Mouse (Mus musculus) R1 (cell line): ENCODE measurements around the gene Olfr221.
"Not testable (repeated sequence)": the region's sequence is repeated elsewhere in the genome, so short reads cannot be mapped to it uniquely, and the experiment has no call there.

Source experiments
- DNase-seq: peaks from one replicate; pipeline ENCODE4 v3.0.0-alpha.2; 2018; ENCODE audit warnings: low read depth, low spot score

The Olfr221 gene

DNA sequence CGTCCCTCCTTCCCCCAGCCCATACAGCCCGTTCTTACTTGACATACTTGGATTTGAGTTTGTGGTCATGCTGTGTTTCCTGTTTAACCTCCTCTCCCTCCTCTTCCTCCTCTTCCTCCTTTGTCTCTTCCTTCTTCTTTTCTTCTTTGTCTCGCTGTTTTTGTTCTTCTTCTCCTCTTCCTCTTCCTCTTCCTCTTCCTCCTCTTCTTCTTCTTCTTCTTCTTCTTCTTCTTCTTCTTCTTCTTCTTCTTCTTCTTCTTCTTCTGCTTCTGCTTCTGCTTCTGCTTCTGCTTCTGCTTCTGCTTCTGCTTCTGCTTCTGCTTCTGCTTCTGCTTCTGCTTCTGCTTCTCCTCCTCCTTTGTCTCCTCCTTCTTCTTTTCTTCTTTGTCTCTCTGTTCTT is at the start of gene Olfr221:
TSS of gene Olfr221 (minus strand) at position 101 of the 400 bp plus-strand sequence.
- not testable (repeated sequence) for DNase-seq

DNA sequence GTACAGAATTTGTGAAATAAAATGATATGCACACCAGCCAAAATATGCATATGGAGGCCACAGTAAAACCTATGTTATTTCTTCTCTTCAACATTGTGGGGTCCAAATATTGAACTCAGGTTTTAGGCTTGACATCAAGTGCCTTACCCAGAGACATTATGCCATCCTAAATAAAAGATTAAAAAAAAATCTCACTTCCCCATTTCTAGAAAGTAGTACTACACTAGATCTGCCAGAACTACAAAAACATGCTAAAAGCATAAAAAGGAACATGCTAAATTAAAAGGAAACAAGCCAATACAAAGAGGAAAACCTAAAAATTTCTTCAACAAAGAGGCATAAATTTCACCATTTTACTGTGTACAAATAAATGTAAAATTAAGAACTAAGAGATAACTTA is 40.8 kb upstream of the Olfr221 start:
- DNase-seq: no peak

DNA sequence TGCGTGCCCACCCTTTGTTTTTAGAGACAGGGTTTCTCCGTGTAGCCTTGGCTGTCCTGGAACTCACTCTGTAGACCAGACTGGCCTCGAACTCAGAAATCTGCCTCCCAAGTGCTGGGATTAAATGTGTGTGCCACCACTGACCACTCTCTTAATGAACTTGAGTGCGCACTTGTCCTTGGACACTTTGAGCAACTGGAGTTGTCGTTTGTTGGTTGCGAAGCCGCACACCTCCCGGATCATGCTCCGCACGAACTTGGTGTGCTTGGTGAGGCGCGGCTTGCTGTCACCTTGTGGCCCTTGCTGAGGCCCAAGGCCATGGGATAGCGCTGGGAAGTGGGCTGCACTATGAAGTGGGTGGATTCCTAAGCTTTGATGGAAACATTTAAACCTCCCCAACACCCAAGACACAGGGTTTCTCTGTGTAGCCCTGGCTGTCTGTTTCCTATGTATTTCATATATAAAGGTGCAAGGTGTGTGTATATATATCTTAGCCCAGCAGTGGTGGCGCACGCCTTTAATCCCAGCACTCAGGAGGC is 29.4 kb upstream of the Olfr221 start:
- no peak for DNase-seq

DNA sequence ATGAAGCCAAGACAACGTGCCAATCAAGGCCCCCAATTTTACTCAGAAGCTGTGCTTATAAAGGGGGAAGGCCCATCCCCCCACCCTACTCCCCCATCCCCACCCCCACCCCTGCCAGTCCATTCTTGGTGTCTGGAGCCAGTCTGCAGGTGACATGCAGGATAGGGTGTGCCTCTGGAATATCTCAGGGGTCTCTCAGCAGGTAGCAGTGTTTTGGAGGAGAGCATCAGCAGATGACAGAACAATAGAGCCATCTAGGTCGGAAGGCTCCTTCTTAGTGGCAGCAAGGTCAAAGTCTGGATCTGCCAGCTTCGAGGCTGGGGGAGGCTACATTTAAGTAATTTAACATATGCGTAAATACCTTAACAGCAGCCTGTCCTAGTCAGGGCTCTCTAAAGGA is 23.9 kb upstream of the Olfr221 start:
- DNase-seq: peak; percentile 97

DNA sequence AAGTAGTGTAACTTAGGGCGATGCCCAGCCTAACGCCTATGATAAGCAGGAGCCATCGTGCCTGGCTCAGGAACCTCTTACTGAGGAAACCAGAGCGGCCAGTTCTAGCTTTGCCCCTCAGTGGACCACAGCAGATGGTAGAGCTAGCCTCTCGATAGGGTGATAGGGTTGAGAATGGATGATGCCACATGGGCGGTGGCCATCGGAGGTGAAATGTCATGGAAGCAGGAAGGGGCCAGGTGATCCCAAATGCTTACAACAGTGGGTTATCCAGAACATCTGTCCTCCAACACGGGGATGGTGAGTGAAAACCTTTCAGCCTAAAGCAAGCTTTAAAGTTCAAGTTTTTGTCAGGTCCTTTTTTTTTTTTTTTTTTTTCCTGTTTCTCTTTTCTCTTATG is 19.5 kb upstream of the Olfr221 start:
- DNase-seq: no peak

DNA sequence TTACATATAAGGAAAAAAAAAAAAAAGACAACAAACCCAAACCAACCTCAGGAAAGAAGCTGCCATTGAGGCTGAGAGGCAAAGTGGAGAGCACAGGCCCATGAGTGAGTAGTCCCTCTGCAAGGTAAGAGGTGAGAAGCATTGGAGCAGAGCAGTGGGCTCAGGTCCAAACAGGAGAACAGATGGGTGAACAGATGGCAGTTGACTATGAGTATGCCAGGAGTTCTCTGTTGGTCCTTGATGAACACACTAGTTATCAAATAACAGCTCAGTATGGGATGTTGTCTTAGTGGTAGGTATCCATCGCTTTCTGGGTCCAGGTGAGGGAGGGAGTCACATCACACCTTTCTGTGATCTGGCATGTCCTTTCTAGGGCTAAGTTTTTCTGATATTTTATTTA is 18.5 kb upstream of the Olfr221 start:
- no peak for DNase-seq

DNA sequence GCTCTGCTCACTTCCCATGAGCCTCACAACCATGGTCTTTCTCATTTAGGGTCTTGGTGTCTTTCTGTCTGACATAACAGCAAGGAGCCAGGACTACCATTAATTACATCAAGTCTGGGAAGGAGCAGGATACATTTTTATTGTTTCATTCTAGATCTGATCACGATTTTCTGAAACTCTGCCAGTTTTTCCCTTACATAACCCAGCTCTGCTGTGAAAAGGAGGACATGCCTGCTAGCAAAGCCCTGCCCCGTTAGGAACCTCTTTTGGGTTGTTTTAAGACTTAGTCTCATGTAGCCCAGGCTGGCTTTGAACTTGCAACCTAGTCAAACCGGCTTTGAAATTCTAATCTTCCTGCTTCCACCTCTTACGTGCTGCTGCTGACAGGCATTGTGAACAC is 17.7 kb upstream of the Olfr221 start:
- DNase-seq: peak; percentile 45

DNA sequence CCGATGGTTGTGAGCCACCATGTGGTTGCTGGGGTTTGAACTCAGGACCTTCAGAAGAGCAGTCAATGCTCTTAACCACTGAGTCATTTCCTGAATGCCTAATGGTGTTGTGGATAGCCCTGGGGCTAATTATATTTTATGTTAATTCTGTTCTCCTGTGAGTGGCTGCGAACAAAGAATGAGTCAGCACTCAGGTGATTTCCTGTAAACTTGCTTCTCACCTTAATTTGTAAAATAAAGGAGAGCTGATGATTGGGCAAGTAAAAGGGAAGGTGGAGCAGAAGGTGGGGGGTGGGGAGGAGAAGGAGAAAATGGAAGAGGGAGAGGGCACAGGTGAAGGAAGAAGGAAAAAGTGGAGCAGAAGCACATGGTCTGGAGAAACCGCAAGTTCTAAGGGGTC is 10.5 kb upstream of the Olfr221 start:
- peak; percentile 83 for DNase-seq

DNA sequence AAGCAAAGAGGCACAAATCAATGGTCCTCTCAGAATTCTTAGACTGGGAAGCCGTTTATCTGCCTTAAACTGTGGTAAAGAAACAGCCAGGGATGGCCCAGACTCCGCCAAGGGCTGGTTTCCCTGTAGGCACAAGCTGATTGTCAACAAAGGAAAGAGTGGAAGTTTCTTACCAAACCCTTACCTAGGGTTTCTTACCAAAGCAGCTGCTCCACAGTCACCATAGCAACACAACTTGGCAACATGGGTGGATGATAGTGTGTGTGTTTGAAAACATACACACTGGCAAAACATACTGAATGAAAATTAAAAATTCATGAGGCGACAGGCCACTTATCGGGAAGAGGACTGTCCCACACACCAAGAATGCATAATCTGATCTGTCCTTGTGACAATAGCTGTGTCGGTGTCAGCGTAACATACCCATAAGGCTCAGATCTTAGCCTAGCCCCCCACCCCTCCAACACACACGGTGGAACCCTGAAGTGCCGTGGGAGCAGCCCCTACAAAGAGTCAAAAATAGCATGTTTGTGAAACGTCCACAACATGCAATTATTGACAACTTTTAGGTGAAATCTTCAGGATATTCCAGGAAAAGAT is 3.8 kb upstream of the Olfr221 start:
- DNase-seq: peak; percentile 38

DNA sequence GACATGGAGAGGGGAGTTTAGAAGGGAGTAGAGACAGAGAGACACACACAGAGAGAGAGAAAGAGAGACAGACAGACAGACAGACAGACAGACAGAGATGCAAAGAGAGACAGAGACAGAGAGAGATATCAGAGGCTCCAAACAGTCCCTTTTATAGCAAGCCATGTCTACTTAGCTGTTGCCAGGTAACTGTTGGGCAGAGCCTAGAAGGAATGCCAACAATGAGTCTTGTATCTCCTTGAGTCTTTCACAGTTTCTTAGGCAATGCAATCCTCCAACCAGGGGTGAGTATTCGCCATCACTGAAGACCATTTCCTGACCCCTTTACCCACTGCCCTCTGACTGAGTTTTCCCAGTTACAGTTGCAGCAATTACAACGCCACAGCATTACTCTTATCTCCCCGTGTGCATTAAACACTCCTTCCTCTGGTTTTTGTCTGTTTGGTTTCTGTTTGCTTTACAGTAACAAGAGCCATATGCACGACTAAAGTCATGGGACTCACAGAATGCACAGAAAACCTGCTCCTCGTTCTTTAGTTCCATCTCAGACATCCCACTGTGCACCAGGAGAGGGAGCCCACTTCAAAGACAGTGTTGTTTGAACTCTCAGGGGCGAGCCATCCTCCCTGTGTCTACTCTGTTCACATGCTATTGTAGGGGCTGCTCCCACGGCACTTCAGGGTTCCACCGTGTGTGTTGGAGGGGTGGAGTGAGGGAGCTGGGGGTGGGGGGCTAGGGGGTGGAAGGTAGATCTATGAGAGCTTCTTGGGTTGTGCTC is 2.8 kb upstream of the Olfr221 start:
- DNase-seq: peak; percentile 86

DNA sequence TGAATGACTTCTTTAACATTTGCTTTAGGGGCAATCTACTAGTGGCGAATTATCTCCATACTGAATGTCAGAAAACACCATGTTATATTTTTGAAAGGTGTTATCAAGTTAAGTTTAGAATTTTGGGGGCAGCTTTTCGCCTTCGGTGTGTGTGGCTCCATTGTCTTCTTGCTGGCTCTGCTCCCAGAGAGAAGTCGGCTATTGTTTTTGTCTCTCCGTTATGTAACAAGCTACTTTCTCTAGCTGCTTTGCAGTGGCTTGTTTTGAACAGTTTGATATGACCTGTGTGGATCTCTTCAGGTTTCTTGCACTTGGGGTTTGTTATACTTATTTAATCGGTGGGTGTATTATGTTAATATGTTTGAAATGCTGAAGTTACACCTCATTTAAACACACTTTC is 1.2 kb upstream of the Olfr221 start:
- no peak for DNase-seq

DNA sequence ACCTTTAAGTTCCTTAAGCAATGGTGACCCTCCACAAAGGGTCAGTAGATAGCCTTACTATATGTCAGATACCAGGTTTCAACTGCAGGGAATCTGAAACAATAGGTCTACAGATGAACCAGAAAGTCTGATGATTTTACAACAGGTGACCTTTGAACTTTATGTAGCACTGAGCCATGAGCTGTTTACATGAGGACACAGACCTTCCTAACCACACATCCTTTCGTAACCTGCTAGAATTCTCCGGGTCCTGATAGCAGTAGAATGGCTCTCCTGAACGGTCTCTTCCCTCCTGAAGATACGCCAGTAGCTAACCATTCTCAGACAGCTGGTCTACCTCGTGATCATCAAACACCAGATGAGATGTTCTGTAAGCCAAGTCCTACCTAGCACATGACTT is 2.9 kb downstream of the Olfr221 start:
- DNase-seq: no peak

DNA sequence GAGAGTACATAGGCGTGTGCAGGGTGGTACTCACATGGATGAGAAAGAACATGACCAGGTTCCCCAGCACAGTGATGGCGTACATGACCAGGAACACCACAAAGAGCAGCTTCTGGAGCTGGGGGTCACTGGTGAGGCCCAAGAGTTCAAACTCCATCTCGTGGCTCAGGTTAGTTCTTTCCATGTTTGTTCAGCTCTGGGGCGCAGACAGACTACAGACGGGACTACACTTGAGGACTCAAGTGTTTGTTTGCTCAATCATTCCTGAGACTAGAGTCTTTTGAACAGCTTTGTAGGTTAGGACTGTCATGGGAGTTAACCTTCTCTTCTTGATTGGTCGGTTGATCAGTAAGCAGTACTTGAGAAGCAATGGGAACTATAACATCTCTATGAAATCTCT is 6.3 kb downstream of the Olfr221 start:
- no peak for DNase-seq

DNA sequence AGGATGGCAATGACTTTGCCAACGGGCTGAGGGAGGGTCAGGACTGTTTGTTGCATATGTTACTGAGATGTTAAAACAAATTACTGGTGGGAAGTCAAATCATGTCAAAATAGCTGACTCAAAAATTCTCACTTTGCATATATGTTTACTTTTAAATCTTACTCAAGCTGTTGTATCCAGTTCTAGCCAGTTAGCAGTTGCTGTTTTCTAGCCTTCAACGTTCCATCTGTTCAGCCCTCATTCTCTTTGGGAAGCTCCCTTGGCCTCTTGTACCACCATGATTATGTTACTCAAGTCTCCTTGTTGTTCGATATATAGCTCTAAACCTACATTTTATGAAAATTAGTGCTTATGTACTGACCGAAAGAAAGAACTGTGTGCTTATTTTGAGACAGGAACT is 15.9 kb downstream of the Olfr221 start:
- DNase-seq: no peak

DNA sequence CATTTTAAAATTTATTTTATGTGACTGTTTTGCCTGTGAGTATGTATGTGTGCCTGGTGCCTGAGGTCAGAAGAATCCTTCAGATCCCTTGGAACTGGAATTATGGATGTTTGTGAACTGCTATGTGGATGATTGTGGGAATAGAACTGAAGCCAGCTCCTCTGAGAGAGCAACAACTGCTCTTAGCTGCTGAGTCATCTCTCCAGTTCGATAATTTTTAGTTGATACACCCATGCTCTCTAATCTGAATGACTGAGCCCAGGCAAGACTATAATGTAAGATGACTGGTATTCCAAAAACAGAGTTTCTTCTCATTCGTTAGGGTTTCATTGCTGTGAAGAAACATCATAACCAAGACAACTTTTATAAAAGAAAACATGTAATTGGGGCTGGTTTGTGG is 18.1 kb downstream of the Olfr221 start:
- DNase-seq: no peak

DNA sequence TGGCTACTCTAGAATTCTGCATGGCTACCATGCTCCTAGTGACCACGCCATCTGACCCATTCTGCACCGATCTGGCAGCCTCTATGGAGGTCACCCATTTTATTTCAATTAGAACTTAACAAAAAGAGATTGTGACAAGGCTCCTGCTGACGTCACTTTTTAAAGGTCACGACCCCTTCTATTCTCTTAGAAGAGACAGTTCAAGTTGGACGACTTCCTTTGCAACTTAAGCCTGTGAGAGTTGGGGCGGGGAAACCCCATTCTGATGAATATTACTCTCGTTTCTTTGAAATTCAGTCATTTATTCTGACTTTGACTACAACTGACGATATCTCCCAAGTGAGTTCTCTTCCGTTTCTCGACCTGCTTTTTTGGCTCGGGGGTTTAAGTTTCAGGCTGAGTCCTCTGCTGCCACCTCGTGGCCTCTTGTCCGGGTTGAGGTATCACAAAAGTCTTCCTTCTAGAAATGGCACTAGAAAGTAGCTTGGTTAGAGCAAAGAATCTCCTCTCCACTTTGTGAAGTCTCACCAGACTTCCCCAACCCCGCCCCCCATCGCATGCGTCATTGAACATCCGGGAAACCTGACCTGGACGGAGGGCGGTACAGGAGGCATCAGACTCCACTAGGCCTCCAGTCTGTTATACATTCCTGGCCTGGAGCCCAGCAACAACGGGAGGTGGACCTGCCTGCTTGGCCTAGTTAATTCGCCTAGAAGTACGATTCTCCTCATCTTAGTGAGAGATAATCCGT is 19.4 kb downstream of the Olfr221 start:
- DNase-seq: peak; percentile 99

DNA sequence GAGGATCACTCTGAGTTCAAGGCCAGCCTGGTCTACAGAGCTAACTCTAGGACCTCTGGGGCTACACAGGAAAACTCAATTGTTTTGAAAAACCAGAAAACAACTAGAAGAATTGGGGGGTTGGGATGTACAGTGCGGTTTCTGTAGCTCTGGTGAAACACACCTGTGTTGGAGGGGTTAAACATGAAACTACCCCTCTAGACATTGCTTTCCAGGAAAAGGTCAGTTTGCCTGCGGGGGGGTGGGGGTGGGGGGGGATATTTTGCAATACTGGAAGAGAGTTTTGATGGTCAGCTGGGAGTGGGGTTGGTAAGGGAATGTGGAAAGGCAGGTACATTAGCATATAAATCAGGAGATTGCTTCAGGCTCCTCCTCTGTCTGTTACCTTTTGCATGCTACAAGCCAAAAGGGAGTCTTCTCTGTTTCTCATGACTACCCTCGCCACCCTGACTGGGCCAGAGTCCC is 20.0 kb downstream of the Olfr221 start:
- peak; percentile 96 for DNase-seq

DNA sequence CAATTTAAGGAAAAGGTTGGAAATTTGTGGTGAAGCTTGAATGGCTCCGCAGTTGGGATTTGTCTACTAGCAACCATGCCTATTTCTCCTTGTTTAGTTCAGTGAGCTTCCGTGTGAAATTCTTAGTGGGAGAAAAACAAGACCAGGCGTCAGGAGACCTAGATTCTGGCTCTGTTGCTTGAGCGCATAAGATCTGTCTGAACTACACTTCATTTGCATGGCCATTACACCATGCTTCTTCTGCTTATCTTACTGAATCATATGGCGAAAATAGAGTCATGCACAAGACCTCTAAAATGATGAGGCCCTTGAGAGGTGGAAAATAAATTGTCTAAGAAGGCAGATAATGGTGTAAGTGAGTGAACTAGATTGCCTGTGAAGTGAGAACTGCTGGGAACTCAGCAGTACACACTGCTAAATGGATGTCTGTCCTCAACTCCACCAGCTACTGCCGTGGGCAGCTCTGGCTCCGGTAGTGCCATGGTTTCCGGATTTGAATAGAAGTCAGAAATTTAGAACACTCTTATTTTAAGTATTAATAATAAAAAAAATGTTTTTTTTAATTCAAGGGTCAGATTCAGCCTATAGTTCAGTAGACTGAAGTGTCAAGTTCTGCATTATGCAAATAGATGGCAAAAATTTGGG is 20.6 kb downstream of the Olfr221 start:
- DNase-seq: peak; percentile 29

DNA sequence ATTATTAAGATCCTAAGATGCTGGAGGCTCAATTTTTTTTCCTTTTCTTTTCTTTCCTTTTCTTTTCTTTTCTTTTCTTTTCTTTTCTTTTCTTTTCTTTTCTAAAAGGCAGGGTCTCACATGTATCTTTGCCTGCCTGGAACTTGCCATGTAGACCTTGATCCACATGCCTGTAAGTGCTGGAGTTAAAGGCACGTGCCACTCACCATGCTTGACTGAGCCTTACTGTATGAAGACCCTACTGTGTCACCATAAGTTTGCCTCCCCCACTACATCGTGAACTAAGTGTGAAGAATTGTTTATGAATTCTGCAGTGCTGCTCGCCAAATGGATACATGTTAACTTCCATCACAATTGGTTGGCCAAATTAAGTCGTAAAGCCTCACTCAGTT is 21.1 kb downstream of the Olfr221 start:
- peak; percentile 27 for DNase-seq

DNA sequence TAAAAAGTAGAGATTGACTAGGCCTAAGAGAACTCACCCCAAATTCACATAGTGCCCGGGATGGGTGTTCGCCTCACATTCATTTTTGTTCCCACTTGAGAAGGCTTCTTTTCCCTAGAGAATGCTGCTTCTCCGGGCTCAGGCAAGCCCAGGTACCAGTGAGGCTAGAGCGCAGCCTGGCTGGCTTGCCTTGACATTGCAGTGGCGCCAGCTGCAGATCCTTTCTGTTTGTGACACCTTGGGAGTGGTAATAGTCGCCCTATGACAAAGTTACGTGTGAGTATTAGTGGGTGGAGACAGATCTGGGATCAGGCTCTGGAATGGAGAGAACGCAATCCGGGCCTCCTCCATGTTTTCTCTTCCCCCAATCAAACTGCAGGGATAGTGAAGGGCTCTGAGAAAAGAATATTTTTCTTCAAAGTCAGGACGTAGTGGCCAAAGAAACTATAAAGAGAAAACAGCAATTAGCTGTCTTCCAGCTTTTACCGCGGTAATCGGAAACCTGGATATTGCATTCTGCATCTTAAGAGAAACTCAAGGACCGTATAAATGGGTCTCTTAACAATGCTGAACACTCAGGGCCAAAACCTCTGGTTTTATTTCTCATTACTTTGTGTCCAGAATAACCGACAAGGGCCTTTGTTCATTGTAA is 21.6 kb downstream of the Olfr221 start, which contains the start of gene Zfp219:
TSS of gene Zfp219 (minus strand) at position 248 of the 652 bp plus-strand sequence.
- DNase-seq: peak; percentile 95
